Mouse (Mus musculus) liver, postnatal 0 days (tissue): ENCODE measurements around the gene Hhat. TPM values are rescaled to one million over a fixed set of nuclear protein-coding genes. Genes with fewer than 3 reads are reported as not detected.

Experiments used
- ATAC-seq: fragments of 200-750 bp; cut with Nextera tagmentation; 2 replicates; pipeline ENCODE4 v1.8.0; 2017; ENCODE audit warnings: mild to moderate bottlenecking, moderate library complexity
- DNase-seq: peaks from one replicate; pipeline ENCODE4 v3.0.0-alpha.2; 2016
- H3K27ac ChIP-seq: fragments of 300-500 bp; sonication (generic); 2 replicates; pipeline ENCODE4 v1.5.1; 2014; ENCODE audit warnings: antibody characterized with exemption, moderate library complexity, mild to moderate bottlenecking, low read depth
- H3K27me3 ChIP-seq: fragments of 300-500 bp; sonication (generic); 2 replicates; pipeline ENCODE4 v1.6.1; 2014; ENCODE audit warnings: low read length, control low read depth, mixed read lengths; ENCODE audit not compliant: insufficient read depth
- H3K36me3 ChIP-seq: fragments of 300-500 bp; sonication (generic); replicated peaks from 2 replicates; pipeline ENCODE4 v1.6.1; 2014; ENCODE audit warnings: mild to moderate bottlenecking, control low read depth, low read length, moderate library complexity, mixed read lengths; ENCODE audit not compliant: insufficient read depth
- H3K4me1 ChIP-seq: fragments of 300-500 bp; sonication (generic); 2 replicates; pipeline ENCODE4 v1.6.1; 2014; ENCODE audit warnings: antibody characterized with exemption, mild to moderate bottlenecking, control low read depth; ENCODE audit not compliant: insufficient read depth
- H3K4me2 ChIP-seq: fragments of 300-500 bp; sonication (generic); 2 replicates; pipeline ENCODE4 v1.6.1; 2014; ENCODE audit warnings: low read depth, mild to moderate bottlenecking, low read length, moderate library complexity, mixed read lengths
- H3K4me3 ChIP-seq: fragments of 300-500 bp; sonication (generic); 2 replicates; pipeline ENCODE4 v1.5.1; 2014; ENCODE audit warnings: low read depth, low read length
- H3K9ac ChIP-seq: fragments of 300-500 bp; sonication (generic); replicated peaks from 2 replicates; pipeline ENCODE4 v1.6.1; 2014; ENCODE audit warnings: mild to moderate bottlenecking, moderate library complexity
- H3K9me3 ChIP-seq: fragments of 300-500 bp; sonication (generic); 2 replicates; pipeline ENCODE4 v1.6.1; 2016; ENCODE audit warnings: mild to moderate bottlenecking, control low read depth, low read length, mixed read lengths
- CTCF ChIP-seq: sonication (generic); IDR thresholded peaks from 2 replicates; pipeline ENCODE4 v1.5.1; 2016; ENCODE audit warnings: antibody characterized with exemption, low read depth
- EP300 ChIP-seq: IDR thresholded peaks from 2 replicates; pipeline ENCODE4 v1.6.1; 2016; ENCODE audit warnings: antibody characterized with exemption, low read depth, mild to moderate bottlenecking
- whole genome bisulfite sequencing: fragments of 180-500 bp; shearing (Covaris S2); extraction: QIAGEN DNeasy Blood & Tissue Kit; methylation state at CpG from one replicate; pipeline ENCODE4 v1.1.7; 2014; ENCODE audit not compliant: insufficient replicate concordance; 5-methylcytosine and 5-hydroxymethylcytosine counted together
- polyA plus RNA-seq: library from polyadenylated mRNA; unstranded; fragments of >200 nt; fragmentation: Nextera tagmentation; extraction: Ambion mirVana; gene quantifications from 2 replicates; pipeline ENCODE4 v1.2.1, GENCODE M21; 2015

The Hhat gene
- polyA plus RNA-seq, 1 experiment from 2014 or later = 1.1 TPM

GRCm38 (mm10) chr1:192485030-192485429 is 286.0 kb downstream of the Hhat start:
- Histone ChIP-seq H3K36me3 (no peaks in the 10 kb centered on the region), H3K27ac (no peak overlapping the region), H3K9ac (no peak overlapping the region), H3K4me3 (no peak overlapping the region), H3K4me1 (no peaks in the 10 kb centered on the region), H3K27me3 (no peaks in the 10 kb centered on the region), H3K4me2 (no peak overlapping the region), H3K9me3 (no peaks in the 10 kb centered on the region)
- WGBS = 51% methylated on average over 3 of the region's 3 CpGs
- DNase-seq (no peak), ATAC-seq (no peak)
- TF ChIP-seq CTCF (no peak), EP300 (no peak)

- Histone ChIP-seq H3K4me3 (no peak overlapping the region), H3K27me3 (no peaks in the 10 kb centered on the region), H3K4me1 (no peaks in the 10 kb centered on the region), H3K9me3 (no peaks in the 10 kb centered on the region), H3K36me3 (no peaks in the 10 kb centered on the region), H3K9ac (no peak overlapping the region), H3K27ac (no peak overlapping the region), H3K4me2 (no peak overlapping the region)
- DNase-seq = no peak
- ATAC-seq = no peak
- no peak for TF ChIP-seq CTCF
Observed at GRCm38 (mm10) chr1:192481446-192481845, 289.6 kb downstream of the Hhat start.

- 60% methylated on average over 8 of the region's 8 CpGs for WGBS
- H3K27me3 ChIP-seq = no peaks in the 10 kb centered on the region
- TF ChIP-seq EP300 (no peak), CTCF (no peak)
- H3K9me3 ChIP-seq = no peaks in the 10 kb centered on the region
- H3K4me2 ChIP-seq = no peak overlapping the region
- H3K4me1 ChIP-seq = no peaks in the 10 kb centered on the region
- DNase-seq (no peak), ATAC-seq (no peak)
- H3K4me3 ChIP-seq = no peak overlapping the region
- H3K36me3 ChIP-seq = no peaks in the 10 kb centered on the region
- H3K27ac ChIP-seq = no peak overlapping the region
- H3K9ac ChIP-seq = no peak overlapping the region
Observed at GRCm38 (mm10) chr1:192480072-192480784, 290.8 kb downstream of the Hhat start.

GRCm38 (mm10) chr1:192478176-192478575 is 292.8 kb downstream of the Hhat start:
- WGBS = 67% methylated on average over 5 of the region's 5 CpGs
- TF ChIP-seq EP300 (no peak), CTCF (no peak)
- no peak for DNase-seq
- Histone ChIP-seq H3K4me2 (no peak overlapping the region), H3K9me3 (no peaks in the 10 kb centered on the region), H3K36me3 (no peaks in the 10 kb centered on the region), H3K27ac (no peak overlapping the region), H3K4me3 (no peak overlapping the region), H3K4me1 (no peaks in the 10 kb centered on the region), H3K27me3 (no peaks in the 10 kb centered on the region), H3K9ac (no peak overlapping the region)
- no peak for ATAC-seq

- no peaks in the 10 kb centered on the region for H3K36me3 ChIP-seq
- TF ChIP-seq CTCF = no peak
- no peak for TF ChIP-seq EP300
- H3K9me3 ChIP-seq = no peaks in the 10 kb centered on the region
- no peak overlapping the region for H3K27ac ChIP-seq
- no peak overlapping the region for H3K9ac ChIP-seq
- no peak overlapping the region for H3K4me3 ChIP-seq
- H3K27me3 ChIP-seq = no peaks in the 10 kb centered on the region
- DNase-seq = no peak
- 62% methylated on average over 6 of the region's 6 CpGs for WGBS
- H3K4me2 ChIP-seq = no peak overlapping the region
- H3K4me1 ChIP-seq = no peaks in the 10 kb centered on the region
- no peak for ATAC-seq
Observed at GRCm38 (mm10) chr1:192477556-192477955, 293.5 kb downstream of the Hhat start.

- no peak for ATAC-seq
- DNase-seq = no peak
- 51% methylated on average over 7 of the region's 7 CpGs for WGBS
- Histone ChIP-seq H3K27ac (no peak overlapping the region), H3K4me2 (no peak overlapping the region), H3K4me3 (no peak overlapping the region), H3K9ac (no peak overlapping the region), H3K27me3 (no peaks in the 10 kb centered on the region), H3K9me3 (no peaks in the 10 kb centered on the region), H3K4me1 (no peaks in the 10 kb centered on the region), H3K36me3 (no peaks in the 10 kb centered on the region)
- TF ChIP-seq CTCF = no peak
- no peak for TF ChIP-seq EP300
Observed at GRCm38 (mm10) chr1:192476704-192477103, 294.3 kb downstream of the Hhat start.

GRCm38 (mm10) chr1:192473134-192473533 is 297.9 kb downstream of the Hhat start:
- ATAC-seq (no peak), DNase-seq (no peak)
- Histone ChIP-seq H3K9ac (no peak overlapping the region), H3K9me3 (no peaks in the 10 kb centered on the region), H3K27me3 (no peaks in the 10 kb centered on the region), H3K36me3 (no peaks in the 10 kb centered on the region), H3K27ac (no peak overlapping the region), H3K4me2 (no peak overlapping the region), H3K4me1 (no peaks in the 10 kb centered on the region), H3K4me3 (no peak overlapping the region)
- TF ChIP-seq CTCF (no peak), EP300 (no peak)
- 77% methylated on average over 6 of the region's 6 CpGs for WGBS
